Mouse (Mus musculus): Measurements from ENCODE around the gene Otx2. TPM values are rescaled to one million over a fixed set of nuclear protein-coding genes. Genes with fewer than 3 reads are reported as not detected.

The Otx2 gene
- total RNA-seq, 1 experiment, result 12.3 TPM

DNA sequence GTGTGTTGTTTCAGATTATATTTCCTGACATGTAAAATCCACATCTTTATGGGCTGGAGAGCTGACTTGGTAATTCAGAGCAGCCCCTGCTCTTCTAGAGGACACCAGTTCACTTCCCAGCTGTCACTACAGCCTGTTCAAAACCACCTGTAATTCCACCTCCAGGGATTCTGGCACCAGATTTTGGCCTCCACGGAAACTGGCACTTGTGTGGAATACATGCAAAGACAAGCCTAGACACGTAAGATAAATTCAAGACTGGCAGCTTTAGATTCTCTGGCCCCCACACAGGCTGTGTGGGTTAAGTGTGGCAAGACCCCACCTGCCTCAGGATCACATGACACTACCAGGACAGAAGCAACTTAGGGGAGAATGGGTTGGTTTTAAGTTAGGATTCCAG lies 42.1 kb downstream of the Otx2 start:
- Histone ChIP-seq H3K36me3 (ENCODE audit: control insufficient read depth, insufficient read depth, low read length, poor library complexity, severe bottlenecking) (no peaks in the 10 kb centered on the region), H3K9me3 (ENCODE audit: control insufficient read depth, insufficient read depth, low read depth, low read length) (no peaks in the 10 kb centered on the region), H3K4me3 (ENCODE audit: insufficient read depth in 1 of 2, low read depth in 1 of 2, low read length in 2 of 2, poor library complexity in 1 of 2, severe bottlenecking in 1 of 2) (no peak overlapping the region), H3K9ac (ENCODE audit: insufficient read depth, low read depth, low read length, poor library complexity, severe bottlenecking) (no peak overlapping the region), H3K27ac (ENCODE audit: insufficient read depth, low read depth, low read length, poor library complexity, severe bottlenecking) (no peak overlapping the region), H3K4me1 (ENCODE audit: control insufficient read depth in 2 of 2, insufficient read depth in 2 of 2, low read length in 2 of 2, poor library complexity in 1 of 2) (peaks cover 0 to 2% of the 10 kb centered on the region in 2 experiments; a peak in 2 of 4 replicates)
- no peak for DNase-seq (ENCODE audit: low read depth, low spot score)
- in situ Hi-C loops (cut with MboI; ENCODE audit: low sequenced_read_pairs in 2 of 2, unreplicated experiment in 2 of 2), result no loop called here
- TF ChIP-seq ZC3H11A (IDR thresholded peaks at IDR 0.05; ENCODE audit: borderline replicate concordance, low read depth, low read length) (no peak), MAFK (IDR thresholded peaks at IDR 0.05; ENCODE audit: insufficient read depth, low read depth, low read length) (no peak), ZNF384 (IDR thresholded peaks at IDR 0.05; ENCODE audit: low read depth, low read length) (no peak), HCFC1 (IDR thresholded peaks at IDR 0.05; ENCODE audit: borderline replicate concordance, insufficient read depth, low read length) (no peak), CHD2 (IDR thresholded peaks at IDR 0.05; ENCODE audit: low read depth, low read length) (no peak)

DNA sequence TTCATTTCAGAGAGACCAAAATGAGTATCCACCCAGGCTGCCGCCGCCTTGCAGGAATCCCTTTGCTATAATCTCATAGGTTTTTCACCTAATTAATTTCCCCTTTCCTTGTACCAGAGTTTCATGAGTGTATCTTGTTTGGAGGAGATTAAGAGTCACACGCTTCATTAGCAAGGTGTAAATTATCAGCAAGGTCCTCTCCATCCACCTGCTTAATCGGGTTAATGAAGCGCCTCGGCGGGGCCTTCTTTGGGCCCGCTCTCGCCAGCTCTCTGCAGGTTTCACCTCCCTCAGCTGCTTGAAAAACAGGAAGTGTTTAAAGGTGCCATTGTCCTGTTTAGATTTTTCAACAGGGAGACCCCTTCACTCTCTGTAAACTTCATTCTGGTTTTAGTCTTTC lies 44.2 kb downstream of the Otx2 start:
- Histone ChIP-seq H3K9ac (ENCODE audit: insufficient read depth, low read depth, low read length, poor library complexity, severe bottlenecking) (no peak overlapping the region), H3K4me3 (ENCODE audit: insufficient read depth in 1 of 2, low read depth in 1 of 2, low read length in 2 of 2, poor library complexity in 1 of 2, severe bottlenecking in 1 of 2) (no peak overlapping the region), H3K36me3 (ENCODE audit: control insufficient read depth, insufficient read depth, low read length, poor library complexity, severe bottlenecking) (no peaks in the 10 kb centered on the region), H3K9me3 (ENCODE audit: control insufficient read depth, insufficient read depth, low read depth, low read length) (no peaks in the 10 kb centered on the region), H3K4me1 (ENCODE audit: control insufficient read depth in 2 of 2, insufficient read depth in 2 of 2, low read length in 2 of 2, poor library complexity in 1 of 2) (peaks cover 2 to 4% of the 10 kb centered on the region in 2 experiments; a peak in 2 of 4 replicates), H3K27ac (ENCODE audit: insufficient read depth, low read depth, low read length, poor library complexity, severe bottlenecking) (no peak overlapping the region)
- in situ Hi-C loops (cut with MboI; ENCODE audit: low sequenced_read_pairs in 2 of 2, unreplicated experiment in 2 of 2), result no loop called here
- no peak for DNase-seq (ENCODE audit: low read depth, low spot score)
- TF ChIP-seq MAFK (IDR thresholded peaks at IDR 0.05; ENCODE audit: insufficient read depth, low read depth, low read length) (no peak), ZNF384 (IDR thresholded peaks at IDR 0.05; ENCODE audit: low read depth, low read length) (no peak), ZC3H11A (IDR thresholded peaks at IDR 0.05; ENCODE audit: borderline replicate concordance, low read depth, low read length) (no peak), CHD2 (IDR thresholded peaks at IDR 0.05; ENCODE audit: low read depth, low read length) (no peak), HCFC1 (IDR thresholded peaks at IDR 0.05; ENCODE audit: borderline replicate concordance, insufficient read depth, low read length) (no peak)

DNA sequence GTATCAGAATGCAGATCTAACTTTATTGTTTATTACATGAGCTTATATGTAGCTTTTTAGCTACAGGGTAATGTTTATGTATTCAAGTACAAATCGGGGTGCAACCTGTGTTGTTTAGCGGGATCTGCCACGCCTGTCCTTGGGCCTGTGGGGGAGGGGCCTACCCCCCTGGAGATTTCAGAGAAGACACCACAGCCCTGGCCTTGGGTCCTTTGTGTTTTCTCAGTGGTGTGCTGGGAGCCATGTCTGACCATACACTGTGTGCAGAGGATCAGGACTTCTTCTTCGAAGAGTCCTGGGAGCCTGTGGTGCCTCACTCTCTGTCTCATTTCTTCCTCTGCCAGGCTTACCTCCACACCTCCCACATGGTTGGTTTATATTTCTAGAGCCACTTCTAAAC lies 47.3 kb downstream of the Otx2 start:
- H3K27ac ChIP-seq (ENCODE audit: insufficient read depth, low read depth, low read length, poor library complexity, severe bottlenecking), result no peak overlapping the region
- no peak for TF ChIP-seq CHD2 (IDR thresholded peaks at IDR 0.05; ENCODE audit: low read depth, low read length)
- TF ChIP-seq MAFK (IDR thresholded peaks at IDR 0.05; ENCODE audit: insufficient read depth, low read depth, low read length), result no peak
- no peak for TF ChIP-seq HCFC1 (IDR thresholded peaks at IDR 0.05; ENCODE audit: borderline replicate concordance, insufficient read depth, low read length)
- no peak for TF ChIP-seq ZC3H11A (IDR thresholded peaks at IDR 0.05; ENCODE audit: borderline replicate concordance, low read depth, low read length)
- no peak for TF ChIP-seq ZNF384 (IDR thresholded peaks at IDR 0.05; ENCODE audit: low read depth, low read length)
- peaks cover 2 to 4% of the 10 kb centered on the region in 2 experiments; a peak in 2 of 4 replicates for H3K4me1 ChIP-seq (ENCODE audit: control insufficient read depth in 2 of 2, insufficient read depth in 2 of 2, low read length in 2 of 2, poor library complexity in 1 of 2)
- no peaks in the 10 kb centered on the region for H3K9me3 ChIP-seq (ENCODE audit: control insufficient read depth, insufficient read depth, low read depth, low read length)
- H3K4me3 ChIP-seq (ENCODE audit: insufficient read depth in 1 of 2, low read depth in 1 of 2, low read length in 2 of 2, poor library complexity in 1 of 2, severe bottlenecking in 1 of 2), result no peak overlapping the region
- no peak for DNase-seq (ENCODE audit: low read depth, low spot score)
- in situ Hi-C loops (cut with MboI; ENCODE audit: low sequenced_read_pairs in 2 of 2, unreplicated experiment in 2 of 2), result no loop called here
- H3K9ac ChIP-seq (ENCODE audit: insufficient read depth, low read depth, low read length, poor library complexity, severe bottlenecking), result no peak overlapping the region
- H3K36me3 ChIP-seq (ENCODE audit: control insufficient read depth, insufficient read depth, low read length, poor library complexity, severe bottlenecking), result no peaks in the 10 kb centered on the region

DNA sequence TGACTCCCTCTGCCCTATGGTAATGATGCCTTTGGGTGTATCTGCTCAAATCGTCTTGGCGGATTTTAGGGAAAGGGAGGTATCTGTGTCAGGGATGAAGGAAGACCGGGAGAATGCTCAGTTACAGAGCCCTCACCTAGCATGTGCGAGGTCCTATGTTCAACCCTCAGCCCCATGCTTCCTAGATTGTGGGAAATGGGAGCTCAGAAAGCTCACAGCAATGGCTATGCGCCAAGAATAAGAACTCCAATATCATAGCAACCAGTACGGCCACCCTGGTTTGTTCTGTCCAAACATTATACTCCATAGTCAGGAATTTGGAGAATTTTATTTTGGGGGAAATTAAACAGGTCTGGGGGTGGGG lies 48.3 kb downstream of the Otx2 start:
- in situ Hi-C loops (cut with MboI; ENCODE audit: low sequenced_read_pairs in 2 of 2, unreplicated experiment in 2 of 2), result no loop called here
- Histone ChIP-seq H3K9me3 (ENCODE audit: control insufficient read depth, insufficient read depth, low read depth, low read length) (no peaks in the 10 kb centered on the region), H3K4me1 (ENCODE audit: control insufficient read depth in 2 of 2, insufficient read depth in 2 of 2, low read length in 2 of 2, poor library complexity in 1 of 2) (peaks cover 2 to 5% of the 10 kb centered on the region in 2 experiments; a peak in 2 of 4 replicates), H3K9ac (ENCODE audit: insufficient read depth, low read depth, low read length, poor library complexity, severe bottlenecking) (no peak overlapping the region), H3K4me3 (ENCODE audit: insufficient read depth in 1 of 2, low read depth in 1 of 2, low read length in 2 of 2, poor library complexity in 1 of 2, severe bottlenecking in 1 of 2) (no peak overlapping the region), H3K36me3 (ENCODE audit: control insufficient read depth, insufficient read depth, low read length, poor library complexity, severe bottlenecking) (no peaks in the 10 kb centered on the region), H3K27ac (ENCODE audit: insufficient read depth, low read depth, low read length, poor library complexity, severe bottlenecking) (no peak overlapping the region)
- TF ChIP-seq MAFK (IDR thresholded peaks at IDR 0.05; ENCODE audit: insufficient read depth, low read depth, low read length) (no peak), HCFC1 (IDR thresholded peaks at IDR 0.05; ENCODE audit: borderline replicate concordance, insufficient read depth, low read length) (no peak), ZC3H11A (IDR thresholded peaks at IDR 0.05; ENCODE audit: borderline replicate concordance, low read depth, low read length) (no peak), ZNF384 (IDR thresholded peaks at IDR 0.05; ENCODE audit: low read depth, low read length) (no peak), CHD2 (IDR thresholded peaks at IDR 0.05; ENCODE audit: low read depth, low read length) (no peak)
- DNase-seq (ENCODE audit: low read depth, low spot score), result no peak
